Mouse (Mus musculus) C2C12 (cell line): ENCODE results near the gene Elk4. TPM values are rescaled to one million over a fixed set of nuclear protein-coding genes. Genes with fewer than 3 reads are reported as not detected.

Experiments
- H3K27me3 ChIP-seq: one replicate; pipeline ENCODE4 v1.6.1; 2011; ENCODE audit not compliant: control insufficient read depth, insufficient read depth, insufficient read length
- H3K36me3 ChIP-seq: one replicate; pipeline ENCODE4 v1.6.1; 2011; ENCODE audit not compliant: control insufficient read depth, insufficient read depth
- H3K4me3 ChIP-seq: one replicate; pipeline ENCODE4 v1.5.1; 2011; ENCODE audit warnings: mild to moderate bottlenecking, control low read depth; ENCODE audit not compliant: poor library complexity, insufficient read depth, severe bottlenecking
- H3K79me2 ChIP-seq: one replicate; pipeline ENCODE4 v1.6.1; 2011; ENCODE audit not compliant: control insufficient read depth, insufficient read depth
- H3K79me3 ChIP-seq: one replicate; pipeline ENCODE4 v1.6.1; 2011; ENCODE audit warnings: low read depth, control low read depth
- H3ac ChIP-seq: one replicate; pipeline ENCODE3; 2011; ENCODE audit warnings: low read depth; ENCODE audit not compliant: control insufficient read depth, insufficient read length
- CEBPB ChIP-seq: IDR thresholded peaks from one replicate; pipeline ENCODE4 v1.6.1; 2011; ENCODE audit warnings: low read depth, mild to moderate bottlenecking, control low read depth, moderate library complexity
- CTCF ChIP-seq: IDR thresholded peaks from one replicate; pipeline ENCODE4 v1.5.1; 2011; ENCODE audit not compliant: control insufficient read depth, insufficient read depth, insufficient read length
- FOSL1 ChIP-seq: IDR thresholded peaks from one replicate; pipeline ENCODE4 v1.8.0; 2011; ENCODE audit warnings: mild to moderate bottlenecking, low read length; ENCODE audit not compliant: poor library complexity, insufficient read depth, severe bottlenecking
- MAX ChIP-seq: IDR thresholded peaks from one replicate; pipeline ENCODE4 v1.6.1; 2011; ENCODE audit warnings: mild to moderate bottlenecking, control low read depth
- MYOD1 ChIP-seq: IDR thresholded peaks from one replicate; pipeline ENCODE4 v1.6.1; 2011; ENCODE audit warnings: low read depth; ENCODE audit not compliant: control insufficient read depth, insufficient read length
- MYOG ChIP-seq: IDR thresholded peaks from one replicate; pipeline ENCODE4 v1.6.1; 2011; ENCODE audit not compliant: control insufficient read depth, insufficient read length; ENCODE audit errors: extremely low read depth
- USF1 ChIP-seq: IDR thresholded peaks from one replicate; pipeline ENCODE4 v1.6.1; 2011; ENCODE audit warnings: low read depth, mild to moderate bottlenecking, control low read depth, moderate library complexity
- long read RNA-seq, 2 experiments: library from polyadenylated mRNA; unstranded; transcript quantifications; one replicate each; pipeline ENCODE4 v2.0.0; 2019 to 2020
- polyA plus RNA-seq: library from polyadenylated mRNA; unstranded; fragments of >200 nt; fragmentation: generic; extraction: Trizol; gene quantifications from one replicate; pipeline ENCODE4 v1.2.1, GENCODE M21; 2012; ENCODE audit warnings: missing spikeins

The Elk4 gene
- 11.9 TPM for polyA plus RNA-seq
- long read RNA-seq, experiment 1, full-length matches to known transcripts = 1 of 11 reads
- long read RNA-seq, experiment 1, partial matches to known transcripts = 0 of 11 reads
- long read RNA-seq, experiment 1, other reads (novel, unspliced or antisense) = 10 of 11 reads
- long read RNA-seq, experiment 2, full-length matches to known transcripts = 18 of 28 reads
- long read RNA-seq, experiment 2, partial matches to known transcripts = 3 of 28 reads
- long read RNA-seq, experiment 2, other reads (novel, unspliced or antisense) = 7 of 28 reads

DNA sequence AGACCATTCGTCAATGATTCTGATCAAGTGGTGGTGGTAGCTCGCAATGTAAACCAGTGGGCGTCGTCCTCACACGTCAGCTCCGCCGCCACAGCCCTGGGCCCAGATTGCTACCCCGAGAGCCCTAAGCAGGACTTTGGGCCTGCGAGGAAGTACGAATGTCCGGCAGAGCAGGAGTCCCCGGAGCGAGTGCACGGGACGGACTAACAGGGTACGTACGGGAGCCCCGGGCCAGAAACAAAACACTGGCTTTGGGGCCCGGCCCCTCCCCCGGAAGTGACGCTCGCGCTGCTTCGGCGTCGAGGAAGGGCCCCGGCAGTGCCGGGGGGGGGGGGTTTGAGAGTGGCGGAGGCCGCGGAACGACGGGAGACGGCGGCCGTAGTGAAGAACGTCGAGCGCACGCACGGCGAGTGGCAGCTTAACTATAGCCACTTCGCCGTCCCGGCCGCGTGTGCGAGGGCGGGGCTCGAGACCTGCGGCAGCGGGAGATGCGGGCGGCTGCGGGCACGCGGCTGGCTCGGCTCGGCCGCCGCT lies at the start of gene Elk4:
TSS of gene Elk4 (plus strand) at position 326 of the 534 bp plus-strand sequence.
- Histone ChIP-seq H3K36me3 (no peaks in the 10 kb centered on the region), H3K79me2 (peaks cover 43% of the 10 kb centered on the region), H3ac (peak within 1 kb of the TSS; percentile 96), H3K79me3 (peaks cover 33% of the 10 kb centered on the region), H3K27me3 (no peaks in the 10 kb centered on the region), H3K4me3 (peak within 1 kb of the TSS; percentile 52)
- TF ChIP-seq MAX = peak; percentile 66
- no peak for TF ChIP-seq USF1

DNA sequence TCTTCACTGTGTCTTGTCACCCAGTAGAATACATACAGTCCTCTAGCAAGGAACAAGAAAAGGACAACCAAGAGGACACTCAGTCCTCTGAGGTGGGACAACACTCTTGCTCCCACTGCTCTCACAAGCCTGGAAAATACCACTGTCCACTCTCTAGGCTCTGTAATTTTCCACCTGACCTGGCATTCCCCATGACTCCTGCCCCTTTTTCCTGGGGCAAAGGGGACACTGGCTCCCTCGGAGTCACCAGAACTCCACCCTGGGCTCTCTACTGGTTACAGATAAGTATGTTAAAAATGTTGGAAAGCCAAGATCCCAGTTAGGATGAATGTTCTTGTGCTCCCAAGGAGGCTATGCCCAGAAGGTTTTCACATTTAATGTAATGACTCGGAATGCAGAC lies 46.4 kb upstream of the Elk4 start:
- Histone ChIP-seq H3K79me3 (no peaks in the 10 kb centered on the region), H3K4me3 (no peak overlapping the region), H3K27me3 (peaks cover 46% of the 10 kb centered on the region), H3ac (no peak overlapping the region), H3K36me3 (no peaks in the 10 kb centered on the region), H3K79me2 (no peaks in the 10 kb centered on the region)
- TF ChIP-seq USF1 = no peak
- no peak for TF ChIP-seq MYOD1
- TF ChIP-seq MYOG = no peak
- TF ChIP-seq MAX = no peak
- TF ChIP-seq CEBPB = no peak
- no peak for TF ChIP-seq CTCF
- TF ChIP-seq FOSL1 = no peak

DNA sequence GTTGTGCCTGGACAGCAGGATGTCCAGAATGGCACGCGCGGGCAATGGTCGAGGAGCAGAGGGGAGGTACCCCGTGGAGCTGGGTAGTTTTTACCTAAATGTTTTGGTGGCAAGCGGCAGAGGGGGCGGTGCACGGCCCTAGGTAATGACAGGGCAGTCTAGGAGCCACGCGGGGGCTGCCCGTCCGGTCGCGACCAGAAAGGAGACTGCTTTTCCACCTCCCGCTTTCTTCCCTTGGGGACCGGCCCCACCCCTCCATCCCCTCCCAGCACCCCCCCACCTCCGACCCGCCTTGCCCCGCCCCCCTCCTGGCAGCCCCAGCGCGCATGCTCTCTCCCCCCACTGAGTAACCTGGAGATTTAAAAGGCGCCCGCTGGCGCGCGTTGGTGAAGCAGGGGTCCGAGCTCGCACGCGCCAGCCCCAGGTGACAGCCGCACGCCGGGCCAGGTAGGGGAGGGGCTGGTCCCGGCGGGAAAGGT lies 44.8 kb upstream of the Elk4 start, which contains the start of gene Slc45a3:
TSS of gene Slc45a3 (plus strand) at position 362 of the 479 bp plus-strand sequence.
- TF ChIP-seq MYOG (no peak), MAX (no peak), CEBPB (no peak), FOSL1 (no peak), USF1 (no peak), CTCF (no peak), MYOD1 (no peak)
- H3K27me3 ChIP-seq = peaks cover 45% of the 10 kb centered on the region
- no peaks in the 10 kb centered on the region for H3K36me3 ChIP-seq
- H3K79me2 ChIP-seq = no peaks in the 10 kb centered on the region
- no peaks in the 10 kb centered on the region for H3K79me3 ChIP-seq
- peak within 1 kb of the TSS; percentile 78 for H3ac ChIP-seq
- H3K4me3 ChIP-seq = peak within 1 kb of the TSS; percentile 14

DNA sequence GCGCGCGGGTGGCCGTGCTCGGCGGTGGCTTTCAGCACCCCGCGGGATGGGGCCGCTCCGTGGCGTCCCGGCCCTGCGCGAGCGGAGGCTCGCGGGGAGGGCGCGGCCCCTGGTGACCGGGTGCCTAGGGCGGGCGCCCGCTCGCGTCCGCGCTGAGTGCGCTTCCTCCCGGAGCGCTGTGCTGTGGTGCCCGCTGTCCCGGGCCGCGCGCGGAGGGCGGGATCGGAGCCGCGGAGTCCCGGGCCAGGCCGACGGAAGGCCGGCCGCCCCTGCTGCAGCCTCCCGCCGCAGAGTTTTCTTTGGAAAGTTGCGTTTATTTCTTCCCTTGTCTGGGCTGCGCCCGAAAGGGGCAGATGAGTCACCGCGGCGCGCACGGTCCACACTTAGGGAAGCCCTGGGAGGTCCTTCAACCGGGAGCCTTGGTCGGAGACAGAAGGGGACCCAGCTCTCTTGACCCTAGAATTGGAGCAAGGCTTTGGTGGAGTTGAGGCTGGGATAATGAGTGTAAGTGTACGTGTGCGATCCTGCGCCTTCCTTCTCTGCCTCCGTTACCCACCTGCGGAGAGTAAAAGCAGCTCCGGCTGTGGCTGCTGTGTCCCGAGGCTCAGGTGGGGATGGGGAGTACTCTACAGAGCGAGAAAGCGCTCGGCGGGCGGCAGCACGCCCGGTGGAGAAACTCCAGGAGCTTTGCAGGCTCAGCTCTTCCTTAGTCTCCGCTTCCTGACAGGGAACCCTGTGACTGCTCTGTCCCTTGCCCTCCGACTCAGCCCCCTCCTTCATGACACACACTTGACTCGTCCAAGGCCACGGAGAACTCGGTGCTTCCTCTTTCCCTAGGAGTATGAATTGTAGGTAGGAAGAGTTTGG lies 44.1 kb upstream of the Elk4 start:
- TF ChIP-seq CTCF (no peak), MYOG (no peak), MAX (no peak), USF1 (no peak), FOSL1 (no peak), CEBPB (no peak), MYOD1 (no peak)
- peaks cover 44% of the 10 kb centered on the region for H3K27me3 ChIP-seq
- H3ac ChIP-seq = peak overlapping the region; percentile 78
- no peaks in the 10 kb centered on the region for H3K79me2 ChIP-seq
- H3K36me3 ChIP-seq = no peaks in the 10 kb centered on the region
- peak overlapping the region; percentile 14 for H3K4me3 ChIP-seq
- no peaks in the 10 kb centered on the region for H3K79me3 ChIP-seq

DNA sequence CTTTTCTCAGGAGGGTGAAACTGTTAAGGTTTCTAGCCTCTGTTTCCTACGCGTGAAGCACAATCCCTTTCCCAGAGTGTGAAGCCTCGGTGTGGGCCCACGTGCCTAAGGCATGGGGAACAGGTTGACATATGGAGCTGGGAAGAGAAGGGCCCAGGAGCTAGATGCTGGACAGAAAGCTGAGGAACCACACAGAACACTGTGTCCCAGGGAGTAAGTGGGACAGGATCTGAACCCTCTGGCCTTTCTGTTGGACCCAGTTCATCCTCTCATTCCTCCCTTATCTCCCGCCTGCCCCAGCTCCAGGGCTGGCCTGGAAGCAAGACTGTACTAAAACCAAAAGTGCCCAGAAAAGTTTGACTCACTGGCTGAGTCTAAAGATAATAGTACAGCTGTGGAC lies 43.3 kb upstream of the Elk4 start:
- TF ChIP-seq CEBPB (no peak), MYOD1 (no peak), MYOG (no peak), USF1 (no peak), FOSL1 (no peak), CTCF (no peak), MAX (no peak)
- no peaks in the 10 kb centered on the region for H3K79me2 ChIP-seq
- H3K36me3 ChIP-seq = no peaks in the 10 kb centered on the region
- peaks cover 49% of the 10 kb centered on the region for H3K27me3 ChIP-seq
- no peak overlapping the region for H3K4me3 ChIP-seq
- no peak overlapping the region for H3ac ChIP-seq
- H3K79me3 ChIP-seq = no peaks in the 10 kb centered on the region
